Mouse (Mus musculus): ENCODE measurements at regions not wholly inside any gene's neighbourhood (a gene's known extent, or its start where the extent isn't known, plus 50 kb on each side); places are given as distances from the start of the nearest gene placed in this dataset.
A peak's percentile ranks its signal among the peaks of the same experiment; 100 is the strongest.

- ATAC-seq, result no peak
Measured at GRCm38 (mm10) chr8:34447880-34448830, 336.6 kb upstream of the Gm10131 start.

- ATAC-seq, result no peak
Measured at GRCm38 (mm10) chr8:34442688-34443087, 331.2 kb upstream of the Gm10131 start.

GRCm38 (mm10) chr8:34441756-34442155 is 330.2 kb upstream of the Gm10131 start:
- ATAC-seq, result no peak

GRCm38 (mm10) chr8:34440771-34441170 is 329.2 kb upstream of the Gm10131 start:
- ATAC-seq, result no peak

GRCm38 (mm10) chr8:34438771-34439170 is 327.2 kb upstream of the Gm10131 start:
- ATAC-seq, result no peak

GRCm38 (mm10) chr8:34431985-34432384 is 320.4 kb upstream of the Gm10131 start:
- no peak for ATAC-seq

- ATAC-seq, result no peak
Measured at GRCm38 (mm10) chr8:34429231-34429630, 317.7 kb upstream of the Gm10131 start.

- no peak for ATAC-seq
Measured at GRCm38 (mm10) chr8:34401571-34401970, 290.0 kb upstream of the Gm10131 start.

GRCm38 (mm10) chr8:34398914-34399813 is 287.6 kb upstream of the Gm10131 start:
- no peak for ATAC-seq

- ATAC-seq, result peak; percentile 90
Measured at GRCm38 (mm10) chr8:34397583-34398411, 286.3 kb upstream of the Gm10131 start.

GRCm38 (mm10) chr8:34397225-34397582 is 285.7 kb upstream of the Gm10131 start:
- no peak for ATAC-seq

- no peak for ATAC-seq
Measured at GRCm38 (mm10) chr8:34392981-34393828, 281.7 kb upstream of the Gm10131 start.

GRCm38 (mm10) chr8:34392208-34392980 is 280.9 kb upstream of the Gm10131 start:
- no peak for ATAC-seq

GRCm38 (mm10) chr8:34385806-34386439 is 274.4 kb upstream of the Gm10131 start:
- no peak for ATAC-seq

- ATAC-seq, result no peak
Measured at GRCm38 (mm10) chr8:34380615-34381014, 269.1 kb upstream of the Gm10131 start.

- ATAC-seq, result no peak
Measured at GRCm38 (mm10) chr8:34377154-34377553, 265.6 kb upstream of the Gm10131 start.

GRCm38 (mm10) chr8:34374242-34374641 is 262.7 kb upstream of the Gm10131 start:
- ATAC-seq, result no peak

- ATAC-seq, result no peak
Measured at GRCm38 (mm10) chr8:34372666-34372980, 261.1 kb upstream of the Gm10131 start.

- no peak for ATAC-seq
Measured at GRCm38 (mm10) chr8:34371973-34372665, 260.6 kb upstream of the Gm10131 start.

GRCm38 (mm10) chr8:34371391-34371790 is 259.9 kb upstream of the Gm10131 start:
- ATAC-seq, result no peak

Measured in inflammation-experienced regulatory T-cells, adult 6 months (primary cell).